Mouse (Mus musculus) midbrain, embryonic 14.5 days (tissue): ENCODE results near the gene Uri1. TPM values are rescaled to one million over a fixed set of nuclear protein-coding genes. Genes with fewer than 3 reads are reported as not detected.

Experiments
- ATAC-seq: fragments of 200-750 bp; cut with Nextera tagmentation; 2 replicates; pipeline ENCODE4 v1.8.0; 2017; ENCODE audit warnings: moderate number of reproducible peaks, moderate library complexity; ENCODE audit not compliant: low FRiP score, low TSS enrichment
- DNase-seq: peaks from one replicate; pipeline ENCODE4 v3.0.0-alpha.2; 2015
- H3K27ac ChIP-seq: fragments of 300-500 bp; sonication (generic); replicated peaks from 2 replicates; pipeline ENCODE4 v1.5.1; 2014; ENCODE audit warnings: mild to moderate bottlenecking, low read depth, low read length, moderate library complexity
- H3K27me3 ChIP-seq: fragments of 300-500 bp; sonication (generic); 2 replicates; pipeline ENCODE4 v1.6.1; 2014; ENCODE audit warnings: low read length, control low read depth, mixed read lengths; ENCODE audit not compliant: control insufficient read depth, insufficient read depth
- H3K36me3 ChIP-seq: fragments of 300-500 bp; sonication (generic); 2 replicates; pipeline ENCODE4 v1.6.1; 2014; ENCODE audit warnings: low read length, control low read depth; ENCODE audit not compliant: control insufficient read depth, insufficient read depth
- H3K4me1 ChIP-seq: fragments of 300-500 bp; sonication (generic); 2 replicates; pipeline ENCODE4 v1.6.1; 2014; ENCODE audit warnings: mild to moderate bottlenecking, antibody characterized with exemption, low read length, control low read depth; ENCODE audit not compliant: control insufficient read depth, insufficient read depth
- H3K4me2 ChIP-seq: fragments of 300-500 bp; sonication (generic); 2 replicates; pipeline ENCODE4 v1.6.1; 2014; ENCODE audit warnings: mild to moderate bottlenecking, low read length, moderate library complexity
- H3K4me3 ChIP-seq: fragments of 300-500 bp; sonication (generic); replicated peaks from 2 replicates; pipeline ENCODE4 v1.5.1; 2014; ENCODE audit warnings: low read depth, low read length
- H3K9ac ChIP-seq: fragments of 300-500 bp; sonication (generic); replicated peaks from 2 replicates; pipeline ENCODE4 v1.6.1; 2014; ENCODE audit warnings: mild to moderate bottlenecking, low read length, moderate library complexity
- H3K9me3 ChIP-seq: fragments of 300-500 bp; sonication (generic); 2 replicates; pipeline ENCODE4 v1.6.1; 2016; ENCODE audit warnings: low read length, control low read depth, mixed read lengths; ENCODE audit not compliant: control insufficient read depth
- WGBS: fragments of 180-500 bp; shearing (Covaris S2); extraction: QIAGEN DNeasy Blood & Tissue Kit; methylation state at CpG from one replicate; pipeline ENCODE4 v1.1.7; 2014; 5-methylcytosine and 5-hydroxymethylcytosine counted together
- polyA plus RNA-seq: library from polyadenylated mRNA; unstranded; fragments of >200 nt; fragmentation: Nextera tagmentation; extraction: Ambion mirVana; gene quantifications from 2 replicates; pipeline ENCODE4 v1.2.1, GENCODE M21; 2014

Uri1 gene
- polyA plus RNA-seq = 29.2 and 37.4 TPM in 2 replicates

- Histone ChIP-seq H3K4me2 (no peak within 1 kb of the TSS), H3K4me1 (no peaks in the 10 kb centered on the region), H3K27ac (no peak within 1 kb of the TSS), H3K27me3 (no peaks in the 10 kb centered on the region), H3K9ac (no peak within 1 kb of the TSS), H3K4me3 (no peak within 1 kb of the TSS), H3K36me3 (no peaks in the 10 kb centered on the region), H3K9me3 (no peaks in the 10 kb centered on the region)
- DNase-seq (no peak), ATAC-seq (no peak)
- 91% methylated on average over 8 of the region's 8 CpGs for WGBS
Observed at GRCm38 (mm10) chr7:38023451-38023850, at the start of gene Uri1. Uri1 (minus strand) TSS chr7:38023551.

DNA sequence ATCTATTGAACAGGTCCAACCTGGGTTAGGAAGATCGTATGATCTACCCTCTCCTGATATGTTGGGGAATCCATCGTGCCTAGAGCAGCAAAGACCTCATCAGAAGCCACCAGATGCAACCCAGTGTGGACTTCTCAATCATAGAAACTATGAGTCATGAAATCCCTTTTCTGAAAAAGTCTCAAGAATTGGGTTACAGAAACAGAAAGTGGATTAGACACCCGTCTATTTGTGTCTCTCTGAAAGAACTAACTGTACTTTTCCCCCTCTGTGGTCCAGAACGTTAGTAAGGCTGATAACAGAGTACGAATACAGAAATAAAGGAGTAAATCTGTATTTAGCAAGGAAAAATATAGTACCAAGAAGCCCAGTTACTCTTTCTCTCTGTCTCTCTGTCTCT, 47.7 kb upstream of the Uri1 start:
- H3K4me1 ChIP-seq = peaks cover 11% of the 10 kb centered on the region
- H3K4me2 ChIP-seq = no peak overlapping the region
- no peak overlapping the region for H3K27ac ChIP-seq
- H3K4me3 ChIP-seq = no peak overlapping the region
- no peaks in the 10 kb centered on the region for H3K27me3 ChIP-seq
- DNase-seq (no peak), ATAC-seq (no peak)
- 83% methylated on average over 5 of the region's 5 CpGs for WGBS
- H3K9me3 ChIP-seq = no peaks in the 10 kb centered on the region
- H3K9ac ChIP-seq = no peak overlapping the region
- no peaks in the 10 kb centered on the region for H3K36me3 ChIP-seq

DNA sequence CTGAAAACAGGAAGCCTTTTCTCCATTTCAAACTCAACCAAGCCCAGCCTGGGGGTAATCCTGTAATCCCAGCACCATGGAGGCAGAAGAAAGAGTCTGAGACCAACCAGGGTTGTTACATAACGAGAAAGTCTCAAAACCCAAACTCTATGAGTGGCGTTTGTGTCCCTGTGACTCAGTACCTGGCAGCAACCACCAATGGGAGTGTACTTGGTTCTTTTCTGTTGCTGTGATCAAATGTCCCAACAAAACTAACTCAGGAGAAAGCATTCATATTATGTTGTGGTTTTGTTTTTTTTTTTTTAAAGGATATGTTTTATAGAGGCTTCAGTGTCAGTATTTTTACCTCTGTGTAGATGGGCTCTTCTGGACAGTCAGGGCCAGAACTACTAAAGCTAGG, 47.3 kb upstream of the Uri1 start:
- no peak overlapping the region for H3K9ac ChIP-seq
- no peaks in the 10 kb centered on the region for H3K9me3 ChIP-seq
- peaks cover 11% of the 10 kb centered on the region for H3K4me1 ChIP-seq
- ATAC-seq (no peak), DNase-seq (no peak)
- H3K27ac ChIP-seq = no peak overlapping the region
- no peak overlapping the region for H3K4me2 ChIP-seq
- no peaks in the 10 kb centered on the region for H3K36me3 ChIP-seq
- 47% methylated on average over 2 of the region's 2 CpGs for WGBS
- H3K4me3 ChIP-seq = no peak overlapping the region
- H3K27me3 ChIP-seq = no peaks in the 10 kb centered on the region

DNA sequence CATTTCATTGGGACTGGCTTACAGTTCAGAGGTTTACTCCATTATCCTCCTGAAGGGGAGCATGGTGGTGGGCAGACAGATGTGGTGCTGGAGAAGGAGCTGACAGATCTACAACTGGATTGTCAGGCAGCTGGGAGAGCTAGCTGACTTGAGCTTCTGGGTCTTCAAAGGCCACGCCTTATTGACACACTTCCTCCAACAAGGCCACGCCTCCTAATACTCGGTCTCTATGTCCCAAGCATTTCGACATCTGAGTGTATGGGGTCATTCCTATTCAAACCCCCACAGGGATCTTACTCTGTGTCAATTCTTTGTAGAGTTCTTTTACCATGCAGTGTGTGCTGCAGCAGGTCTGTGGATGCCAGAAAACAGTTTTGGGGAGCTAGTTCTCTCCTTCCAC, 41.1 kb upstream of the Uri1 start:
- Histone ChIP-seq H3K27me3 (no peaks in the 10 kb centered on the region), H3K27ac (no peak overlapping the region), H3K4me3 (no peak overlapping the region), H3K36me3 (no peaks in the 10 kb centered on the region), H3K4me2 (no peak overlapping the region), H3K9ac (no peak overlapping the region), H3K4me1 (0 out of 2 replicates have a peak, but pooled peaks cover 8% of the 10 kb centered on the region), H3K9me3 (no peaks in the 10 kb centered on the region)
- DNase-seq (no peak), ATAC-seq (no peak)
- 52% methylated on average over 4 of the region's 4 CpGs for WGBS

- H3K36me3 ChIP-seq = no peaks in the 10 kb centered on the region
- H3K4me3 ChIP-seq = peak overlapping the region; percentile 52
- WGBS = under 1% methylated on average over 57 of the region's 57 CpGs
- peak overlapping the region; percentile 69 for H3K9ac ChIP-seq
- DNase-seq (peak; percentile 96), ATAC-seq (peak; percentile 88)
- H3K27ac ChIP-seq = peak overlapping the region; percentile 70
- H3K9me3 ChIP-seq = no peaks in the 10 kb centered on the region
- no peaks in the 10 kb centered on the region for H3K27me3 ChIP-seq
- H3K4me1 ChIP-seq = peaks cover 8% of the 10 kb centered on the region; the same call in 1 of the 2 replicates
- peak overlapping the region; percentile 72 for H3K4me2 ChIP-seq
Observed at GRCm38 (mm10) chr7:38061060-38061970, 38.0 kb upstream of the Uri1 start.

DNA sequence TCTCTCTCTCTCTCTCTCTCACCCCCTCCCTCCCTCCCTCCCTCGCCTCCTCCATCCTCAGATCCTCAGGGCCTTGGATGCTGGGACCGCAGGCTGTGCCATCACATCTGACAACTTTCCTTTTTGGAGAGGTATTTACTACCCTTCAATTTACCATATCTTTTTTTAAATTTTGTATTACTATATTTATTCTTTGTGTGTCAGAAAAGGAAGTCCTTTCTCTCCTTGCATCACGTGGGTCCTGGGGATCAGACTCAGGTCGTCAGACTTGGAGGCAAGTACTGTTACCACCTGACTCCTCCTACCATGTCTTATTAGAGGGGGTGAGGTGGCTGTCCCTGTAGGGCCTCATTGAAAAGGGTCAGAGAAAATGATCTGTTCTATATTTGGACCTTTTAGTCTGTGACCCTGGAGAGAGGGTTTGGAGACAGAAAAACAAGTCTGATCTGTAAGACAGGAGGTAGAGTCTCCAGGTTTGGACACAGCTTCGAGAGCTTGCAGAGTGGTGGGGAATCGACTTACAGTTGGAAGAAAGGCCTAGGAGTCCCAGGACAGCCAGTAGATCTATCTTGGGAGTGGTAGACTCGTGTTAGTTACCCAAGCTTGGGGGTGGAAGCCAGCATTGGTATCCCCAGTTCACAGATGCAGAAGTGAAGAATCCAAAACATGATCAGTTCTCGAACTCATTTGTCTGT, 36.4 kb upstream of the Uri1 start:
- no peak for DNase-seq
- Histone ChIP-seq H3K9me3 (no peaks in the 10 kb centered on the region), H3K4me2 (no peak overlapping the region), H3K4me1 (peaks cover 8% of the 10 kb centered on the region; the same call in 1 of the 2 replicates), H3K36me3 (no peaks in the 10 kb centered on the region), H3K4me3 (no peak overlapping the region), H3K9ac (no peak overlapping the region), H3K27ac (no peak overlapping the region), H3K27me3 (no peaks in the 10 kb centered on the region)
- ATAC-seq = no peak
- 76% methylated on average over 8 of the region's 8 CpGs for WGBS

DNA sequence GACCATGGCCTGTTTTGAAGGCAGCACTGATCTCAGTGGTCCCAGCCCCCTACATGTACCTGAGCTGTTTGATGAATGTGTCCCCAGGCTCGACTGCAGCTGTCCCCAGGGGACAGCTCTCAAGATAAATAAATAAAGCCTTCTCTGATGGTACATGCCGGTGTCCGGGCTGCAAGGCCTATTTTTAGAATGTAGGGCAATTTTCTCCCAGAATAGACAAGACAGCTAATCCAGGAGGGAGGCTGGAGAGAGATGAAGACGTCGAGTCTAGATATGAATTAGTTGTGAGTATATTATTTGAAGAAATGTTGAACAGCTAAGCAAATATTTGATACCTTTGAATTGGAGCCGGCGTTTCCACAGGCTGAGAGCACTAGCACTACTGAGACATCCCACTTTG, 35.7 kb upstream of the Uri1 start:
- Histone ChIP-seq H3K4me2 (no peak overlapping the region), H3K36me3 (no peaks in the 10 kb centered on the region), H3K27ac (no peak overlapping the region), H3K4me1 (peaks cover 8% of the 10 kb centered on the region; the same call in 1 of the 2 replicates), H3K4me3 (no peak overlapping the region), H3K9ac (no peak overlapping the region), H3K9me3 (no peaks in the 10 kb centered on the region), H3K27me3 (no peaks in the 10 kb centered on the region)
- WGBS = 60% methylated on average over 7 of the region's 7 CpGs
- no peak for ATAC-seq
- no peak for DNase-seq

GRCm38 (mm10) chr7:38055996-38056395, 32.6 kb upstream of the Uri1 start:
- ATAC-seq = no peak
- Histone ChIP-seq H3K36me3 (no peaks in the 10 kb centered on the region), H3K9me3 (no peaks in the 10 kb centered on the region), H3K9ac (no peak overlapping the region), H3K4me2 (no peak overlapping the region), H3K4me1 (peaks cover 4% of the 10 kb centered on the region; the same call in 1 of the 2 replicates), H3K4me3 (no peak overlapping the region), H3K27ac (no peak overlapping the region), H3K27me3 (no peaks in the 10 kb centered on the region)
- 84% methylated on average over 2 of the region's 2 CpGs for WGBS
- no peak for DNase-seq
